ENCODE assay signal across 8 mouse cellular contexts in genomic region chr2:50306663-50307320, GRCm38 (mm10). TPM values are rescaled to one million over a fixed set of nuclear protein-coding genes. Genes with fewer than 3 reads are reported as not detected.
DNase-seq lines count a peak whose midpoint lies in the region; ATAC-seq and TF ChIP-seq lines count a peak whose summit lies in the region.

No protein-coding gene starts in this region.

- peak; percentile 91 for ATAC-seq in forebrain, embryonic 14.5 days
- 0 out of 2 replicates have a peak, but pooled peaks have one; percentile 56 for ATAC-seq in intestine, embryonic 15.5 days
- peak; percentile 68; the same call in 1 of the 2 replicates for ATAC-seq in lung, embryonic 14.5 days (ENCODE audit: insufficient read depth)

- H3K4me3 ChIP-seq in forebrain, embryonic 14.5 days (ENCODE audit: low read depth, low read length): no peak overlapping the region
- H3K4me3 ChIP-seq in intestine, embryonic 15.5 days (replicated peaks): no peak overlapping the region
- no peak overlapping the region for H3K4me3 ChIP-seq in lung, embryonic 14.5 days (ENCODE audit: low read depth, low read length)

- no peaks in the 10 kb centered on the region for H3K9me3 ChIP-seq in forebrain, embryonic 14.5 days (replicated peaks; ENCODE audit: control insufficient read depth, low read length)
- no peaks in the 10 kb centered on the region for H3K9me3 ChIP-seq in intestine, embryonic 15.5 days
- H3K9me3 ChIP-seq in lung, embryonic 14.5 days (ENCODE audit: low read depth, low read length): no peaks in the 10 kb centered on the region

- peak; percentile 89 for TF ChIP-seq CTCF in lung, embryonic 14.5 days (IDR thresholded peaks at IDR 0.05; ENCODE audit: low read depth)

- H3K27me3 ChIP-seq in forebrain, embryonic 14.5 days (replicated peaks; ENCODE audit: control insufficient read depth, insufficient read depth, low read length): no peaks in the 10 kb centered on the region
- H3K27me3 ChIP-seq in intestine, embryonic 15.5 days (replicated peaks): no peaks in the 10 kb centered on the region
- no peaks in the 10 kb centered on the region for H3K27me3 ChIP-seq in lung, embryonic 14.5 days (ENCODE audit: insufficient read depth, low read length)

- no peak overlapping the region for H3K27ac ChIP-seq in forebrain, embryonic 14.5 days (ENCODE audit: low read depth, low read length)
- no peak overlapping the region for H3K27ac ChIP-seq in intestine, embryonic 15.5 days
- H3K27ac ChIP-seq in lung, embryonic 14.5 days (ENCODE audit: low read depth): no peak overlapping the region

- 0 out of 2 replicates have a peak, but pooled peaks cover 2% of the 10 kb centered on the region for H3K4me1 ChIP-seq in forebrain, embryonic 14.5 days (ENCODE audit: control insufficient read depth, insufficient read depth, low read length)
- 0 out of 2 replicates have a peak, but pooled peaks cover 2% of the 10 kb centered on the region for H3K4me1 ChIP-seq in intestine, embryonic 15.5 days (replicated peaks)
- no peaks in the 10 kb centered on the region for H3K4me1 ChIP-seq in lung, embryonic 14.5 days (ENCODE audit: insufficient read depth)

- H3K36me3 ChIP-seq in forebrain, embryonic 14.5 days (ENCODE audit: control insufficient read depth, insufficient read depth, low read length): no peaks in the 10 kb centered on the region
- H3K36me3 ChIP-seq in intestine, embryonic 15.5 days: no peaks in the 10 kb centered on the region
- H3K36me3 ChIP-seq in lung, embryonic 14.5 days (ENCODE audit: insufficient read depth): no peaks in the 10 kb centered on the region

- WGBS in forebrain, embryonic 14.5 days: 47% methylated on average over 9 of the region's 9 CpGs
- 40% methylated on average over 9 of the region's 9 CpGs for WGBS in intestine, embryonic 15.5 days
- WGBS in lung, embryonic 14.5 days: 46% methylated on average over 9 of the region's 9 CpGs

- H3K9ac ChIP-seq in forebrain, embryonic 14.5 days (ENCODE audit: low read length): no peak overlapping the region
- H3K9ac ChIP-seq in intestine, embryonic 15.5 days: no peak overlapping the region
- no peak overlapping the region for H3K9ac ChIP-seq in lung, embryonic 14.5 days

- peak; percentile 32 to 38 for DNase-seq in cerebellum, adult 18-20 months
- DNase-seq in cerebellum, adult 11-12 months: no peak
- peak; percentile 85 for DNase-seq in 3T3-L1 (ENCODE audit: low read depth, low spot score)
- DNase-seq in brain, adult 2 months (ENCODE audit: low read depth, low spot score): peak; percentile 71
- peak; percentile 92 for DNase-seq in forebrain, embryonic 14.5 days (ENCODE audit: low spot score)
- peak; percentile 92 for DNase-seq in lung, embryonic 14.5 days
- peak; percentile 85 for DNase-seq in retina, embryonic 14.5 days (ENCODE audit: low spot score)

- H3K4me2 ChIP-seq in forebrain, embryonic 14.5 days (ENCODE audit: low read length): no peak overlapping the region
- H3K4me2 ChIP-seq in intestine, embryonic 15.5 days (replicated peaks): no peak overlapping the region
- no peak overlapping the region for H3K4me2 ChIP-seq in lung, embryonic 14.5 days

RNA-seq across cellular contexts. Expression of gene Mmadhc, which starts 10.2 kb away (rescaled TPM):
- 163 and 178 TPM in 2 replicates for polyA plus RNA-seq in forebrain, embryonic 14.5 days (2014; fragmentation: Nextera tagmentation; extraction: Ambion mirVana)
- 150 TPM in 2 replicates for polyA plus RNA-seq in intestine, embryonic 15.5 days (2015; fragmentation: Nextera tagmentation; extraction: Ambion mirVana)
- 152 and 160 TPM in 2 replicates for polyA plus RNA-seq in lung, embryonic 14.5 days (2014; fragmentation: Nextera tagmentation; extraction: Ambion mirVana)
